Comparison of ENCODE assay signal across 22 mouse cellular contexts in the genomic region with DNA sequence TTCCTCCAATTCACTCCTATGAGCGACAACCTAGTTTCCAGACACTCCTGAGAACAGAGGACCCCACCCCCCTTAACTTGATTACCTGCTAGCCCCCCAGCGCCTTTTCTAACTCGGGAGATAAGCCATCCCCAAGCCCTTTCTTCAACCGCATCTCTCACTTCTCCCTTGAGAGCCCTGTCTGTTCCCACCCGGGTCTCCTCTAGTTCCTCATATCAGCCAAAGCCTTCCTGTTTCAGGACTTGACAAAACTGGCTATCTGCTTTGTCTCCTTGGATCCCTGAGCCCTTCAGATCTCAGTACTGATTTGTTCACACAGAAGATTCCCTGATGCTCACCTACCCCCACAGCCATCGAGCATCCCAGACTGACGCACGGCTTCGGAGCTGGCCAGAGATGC.
"Had no signal": no experiment of that assay in that cellular context is flagged by ENCODE, and none has a peak within 500 bp of the region (broad histone marks: within the 10 kb centered on the region; RNA-seq: fewer than 3 reads in every experiment).

No protein-coding gene starts in this region.

- H3K9me3 ChIP-seq: liver, embryonic 13.5 days; midbrain, embryonic 10.5 days; midbrain, embryonic 13.5 days; neural tube, embryonic 12.5 days; neural tube, embryonic 15.5 days had no signal

- DNase-seq: kidney, adult 18-20 months; kidney, adult 9 months; kidney, postnatal 25 days; layer of hippocampus, postnatal 36 days; liver, embryonic 13.5 days; lung, adult 2 months; lung, postnatal 14 days; right cerebral cortex, adult 18-20 months; right cerebral cortex, postnatal 14 days; right cerebral cortex, postnatal 4 days; thymus, adult 2 months; thymus, postnatal 14 days; thymus, postnatal 4 days had no signal

- H3K36me3 ChIP-seq: liver, embryonic 13.5 days; midbrain, embryonic 10.5 days; midbrain, embryonic 13.5 days; neural tube, embryonic 12.5 days; neural tube, embryonic 15.5 days had no signal

- H3K9ac ChIP-seq: liver, embryonic 13.5 days; midbrain, embryonic 13.5 days; neural tube, embryonic 12.5 days; neural tube, embryonic 15.5 days had no signal

- H3K27ac ChIP-seq: layer of hippocampus, adult 2 months; left cerebral cortex, adult 2 months; liver, embryonic 13.5 days; midbrain, embryonic 10.5 days; midbrain, embryonic 13.5 days; neural tube, embryonic 12.5 days; neural tube, embryonic 15.5 days; stomach, postnatal 0 days had no signal

- ATAC-seq: midbrain, embryonic 13.5 days; midbrain, embryonic 16.5 days had no signal

- H3K4me1 ChIP-seq: midbrain, embryonic 13.5 days; neural tube, embryonic 12.5 days; neural tube, embryonic 15.5 days had no signal

- H3K27me3 ChIP-seq: liver, embryonic 13.5 days; megakaryocyte, embryonic 14.5 days; midbrain, embryonic 13.5 days; neural tube, embryonic 12.5 days; neural tube, embryonic 15.5 days had no signal

- H3K4me2 ChIP-seq: liver, embryonic 13.5 days; midbrain, embryonic 13.5 days; neural tube, embryonic 12.5 days; neural tube, embryonic 15.5 days had no signal

- H3K4me3 ChIP-seq: layer of hippocampus, adult 2 months; left cerebral cortex, adult 2 months; liver, embryonic 13.5 days; megakaryocyte, embryonic 14.5 days; midbrain, embryonic 10.5 days; midbrain, embryonic 13.5 days; neural tube, embryonic 12.5 days; neural tube, embryonic 15.5 days had no signal
